Mouse (Mus musculus) left cerebral cortex, postnatal 36 days (tissue): ENCODE measurements around the gene Wdhd1. TPM values are rescaled to one million over a fixed set of nuclear protein-coding genes. Genes with fewer than 3 reads are reported as not detected.
A peak's percentile ranks its signal among the peaks of the same experiment; 100 is the strongest.

Experiments used
- DNase-seq, 2 experiments: peaks; one replicate each; pipeline ENCODE4 v3.0.0; 2021 to 2022; ENCODE audit warnings: low spot score in 2 of 2, mixed read lengths in 1 of 2
- intact Hi-C: fragments of 180-260 bp; cut with DNase I; formaldehyde crosslinking; loops from one replicate; pipeline ENCODE4 v1.15.1; 2025
- total RNA-seq, 2 experiments: library from RNA; stranded (reverse); gene quantifications; 2 replicates each; pipeline ENCODE4 v1.2.3; 2021

The Wdhd1 gene
- total RNA-seq, 2 experiments from 2014 or later: 4.2 to 5.9 TPM

GRCm38 (mm10) chr14:47285271-47285670 is 8.6 kb upstream of the Wdhd1 start:
- DNase-seq: no peak
- intact Hi-C loops: no loop called here

GRCm38 (mm10) chr14:47283568-47283967 is 6.9 kb upstream of the Wdhd1 start:
- DNase-seq: no peak
- intact Hi-C loops: no loop called here

GRCm38 (mm10) chr14:47281535-47281934 is 4.9 kb upstream of the Wdhd1 start:
- intact Hi-C loops: no loop called here
- no peak for DNase-seq

GRCm38 (mm10) chr14:47279058-47279457 is 2.4 kb upstream of the Wdhd1 start:
- no peak for DNase-seq
- intact Hi-C loops: no loop called here

GRCm38 (mm10) chr14:47276036-47276603 is 537 bp downstream of the Wdhd1 start:
- no peak for DNase-seq
- intact Hi-C loops: no loop called here

GRCm38 (mm10) chr14:47275417-47275816 is 1.2 kb downstream of the Wdhd1 start:
- intact Hi-C loops: no loop called here
- DNase-seq: no peak

- intact Hi-C loops: no loop called here
- no peak for DNase-seq
Measured at GRCm38 (mm10) chr14:47273751-47274150, 2.9 kb downstream of the Wdhd1 start.

GRCm38 (mm10) chr14:47269706-47270105 is 7.0 kb downstream of the Wdhd1 start:
- intact Hi-C loops: loop anchor here (5.0 kb wide), 1 partner anchor 177 kb away; no protein-coding TSS in a partner anchor

GRCm38 (mm10) chr14:47269056-47269455 is 7.6 kb downstream of the Wdhd1 start:
- intact Hi-C loops: loop anchor here (5.0 kb wide), 1 partner anchor 177 kb away; no protein-coding TSS in a partner anchor
- no peak for DNase-seq

More at GRCm38 (mm10) chr14:47269706-47270105, 7.0 kb downstream of the Wdhd1 start:
- no peak for DNase-seq

GRCm38 (mm10) chr14:47265829-47266228 is 10.8 kb downstream of the Wdhd1 start:
- DNase-seq: peak; percentile 10 to 30
- intact Hi-C loops: loop anchor here (5.0 kb wide), 1 partner anchor 174 kb away; no protein-coding TSS in a partner anchor

- peak in 1 of 2 experiments; percentile 17 for DNase-seq
- intact Hi-C loops: loop anchor here (5.0 kb wide), 1 partner anchor 173 kb away; no protein-coding TSS in a partner anchor
Measured at GRCm38 (mm10) chr14:47264866-47265265, 11.8 kb downstream of the Wdhd1 start.

- DNase-seq: no peak
- intact Hi-C loops: no loop called here
Measured at GRCm38 (mm10) chr14:47249839-47250238, 26.8 kb downstream of the Wdhd1 start.

GRCm38 (mm10) chr14:47242753-47243152 is 33.9 kb downstream of the Wdhd1 start:
- no peak for DNase-seq
- intact Hi-C loops: no loop called here

- intact Hi-C loops: no loop called here
Measured at GRCm38 (mm10) chr14:47241046-47241445, 35.6 kb downstream of the Wdhd1 start.

GRCm38 (mm10) chr14:47240600-47240999 is 36.1 kb downstream of the Wdhd1 start:
- intact Hi-C loops: no loop called here

More at GRCm38 (mm10) chr14:47241046-47241445, 35.6 kb downstream of the Wdhd1 start:
- no peak for DNase-seq

GRCm38 (mm10) chr14:47237286-47237685 is 39.4 kb downstream of the Wdhd1 start:
- intact Hi-C loops: no loop called here
- no peak for DNase-seq

More at GRCm38 (mm10) chr14:47240600-47240999, 36.1 kb downstream of the Wdhd1 start:
- no peak for DNase-seq

- no peak for DNase-seq
- intact Hi-C loops: no loop called here
Measured at GRCm38 (mm10) chr14:47236491-47236890, 40.2 kb downstream of the Wdhd1 start.

- intact Hi-C loops: no loop called here
- DNase-seq: no peak
Measured at GRCm38 (mm10) chr14:47234526-47235250, 42.0 kb downstream of the Wdhd1 start.

GRCm38 (mm10) chr14:47234032-47234431 is 42.6 kb downstream of the Wdhd1 start:
- intact Hi-C loops: no loop called here
- DNase-seq: no peak

- intact Hi-C loops: no loop called here
- DNase-seq: no peak
Measured at GRCm38 (mm10) chr14:47233602-47234001, 43.1 kb downstream of the Wdhd1 start.

GRCm38 (mm10) chr14:47229796-47230376 is 46.8 kb downstream of the Wdhd1 start:
- intact Hi-C loops: no loop called here
- no peak for DNase-seq
